Mouse (Mus musculus): Measurements from ENCODE around the gene S100a1.

DNA sequence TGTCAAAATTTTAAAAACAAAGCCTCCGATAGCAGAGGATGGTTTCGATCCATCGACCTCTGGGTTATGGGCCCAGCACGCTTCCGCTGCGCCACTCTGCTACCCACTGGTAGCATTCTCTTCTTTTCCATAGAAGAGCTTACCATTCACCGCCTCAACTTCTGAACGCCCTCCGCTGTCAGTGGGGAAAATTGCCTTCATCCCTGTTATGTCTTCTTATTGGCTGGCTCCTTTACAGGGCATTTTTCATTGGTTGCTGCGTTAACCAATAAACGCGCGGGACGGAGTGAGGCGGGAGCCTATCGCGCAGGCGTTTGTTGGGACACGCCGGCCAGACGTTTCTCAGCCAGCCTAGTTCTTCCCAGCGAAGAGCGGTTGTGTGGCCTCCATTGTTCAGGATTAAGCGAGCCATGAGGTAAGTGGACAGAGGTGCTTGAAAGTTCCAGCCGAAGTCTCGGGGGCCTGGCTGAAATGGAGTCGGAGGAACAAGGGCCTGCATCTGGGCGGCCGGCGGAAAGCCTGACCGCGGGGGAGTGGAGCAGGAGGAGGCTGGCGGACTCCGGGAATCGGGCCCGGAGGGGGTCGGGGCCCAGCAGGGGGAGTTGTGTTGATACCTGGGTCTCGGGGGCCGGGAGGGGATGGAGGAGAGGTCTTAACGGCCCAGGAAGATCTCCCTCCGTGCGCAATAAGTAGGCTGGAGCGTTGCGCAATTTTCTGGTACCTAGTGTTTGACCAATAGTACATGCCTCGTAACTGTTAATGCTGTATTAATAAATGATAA is 38.2 kb downstream of the S100a1 start, which contains the start of gene Ilf2:
- peak; percentile 89; the same call in 1 of the 2 replicates for TF ChIP-seq POLR2A (IDR thresholded peaks at IDR 0.05; ENCODE audit: borderline replicate concordance, insufficient read depth, low read length)
- TF ChIP-seq CTCF (IDR thresholded peaks at IDR 0.05; ENCODE audit: borderline replicate concordance, insufficient read depth, low read depth, low read length): peak; percentile 44; the same call in 1 of the 2 replicates
